25 mouse cellular contexts compared by ENCODE assay signal in genomic region chr14:20148514-20148913, GRCm38 (mm10).
"Had no signal": no experiment of that assay in that cellular context is flagged by ENCODE, and none has a peak within 500 bp of the region (broad histone marks: within the 10 kb centered on the region; RNA-seq: fewer than 3 reads in every experiment).

No protein-coding gene starts in this region.

- DNase-seq: gastrocnemius, adult 2 months; gastrocnemius, postnatal 10 days; gastrocnemius, postnatal 25 days; heart, adult 18-20 months; heart, postnatal 14 days; heart, postnatal 4 days; kidney, adult 11 months; kidney, postnatal 10 days; layer of hippocampus, adult 9-11 months; layer of hippocampus, postnatal 36 days; left cerebral cortex, postnatal 4 days had no signal

- H3K9ac ChIP-seq: heart, embryonic 13.5 days; heart, embryonic 15.5 days; hindbrain, embryonic 12.5 days; hindbrain, embryonic 14.5 days; kidney, embryonic 15.5 days; limb, embryonic 13.5 days; limb, embryonic 15.5 days; liver, embryonic 14.5 days had no signal

- ATAC-seq: forebrain, embryonic 16.5 days; hindbrain, embryonic 16.5 days; inflammation-experienced regulatory T-cells, adult 6 months had no signal

- H3K9me3 ChIP-seq: heart, embryonic 13.5 days; heart, embryonic 15.5 days; hindbrain, embryonic 10.5 days; hindbrain, embryonic 12.5 days; kidney, embryonic 15.5 days; limb, embryonic 13.5 days; limb, embryonic 15.5 days had no signal

- H3K27ac ChIP-seq: gastrocnemius, adult 2 months; heart, embryonic 13.5 days; heart, embryonic 15.5 days; hindbrain, embryonic 10.5 days; hindbrain, embryonic 12.5 days; hindbrain, embryonic 14.5 days; limb, embryonic 13.5 days; limb, embryonic 15.5 days; liver, embryonic 14.5 days had no signal

- H3K4me2 ChIP-seq: heart, embryonic 11.5 days; heart, embryonic 13.5 days; heart, embryonic 15.5 days; hindbrain, embryonic 12.5 days; hindbrain, embryonic 14.5 days; kidney, embryonic 15.5 days; limb, embryonic 13.5 days; limb, embryonic 15.5 days; liver, embryonic 11.5 days had no signal

- H3K36me3 ChIP-seq: heart, embryonic 15.5 days had no signal

- H3K27me3 ChIP-seq: heart, embryonic 13.5 days; heart, embryonic 15.5 days; hindbrain, embryonic 12.5 days; kidney, embryonic 15.5 days; limb, embryonic 13.5 days; limb, embryonic 15.5 days had no signal

- H3K4me3 ChIP-seq: gastrocnemius, adult 2 months; heart, embryonic 13.5 days; heart, embryonic 15.5 days; hindbrain, embryonic 10.5 days; hindbrain, embryonic 12.5 days; kidney, embryonic 15.5 days; limb, embryonic 13.5 days; limb, embryonic 15.5 days had no signal
